Mouse (Mus musculus) heart, postnatal 0 days (tissue): ENCODE results near the gene Fgd3. TPM values are rescaled to one million over a fixed set of nuclear protein-coding genes. Genes with fewer than 3 reads are reported as not detected.

ENCODE experiments used
- ATAC-seq: fragments of 200-750 bp; cut with Nextera tagmentation; 2 replicates; pipeline ENCODE4 v1.8.0; 2017; ENCODE audit warnings: low read depth, moderate number of reproducible peaks, moderate library complexity; ENCODE audit not compliant: insufficient read depth
- DNase-seq: peaks from one replicate; pipeline ENCODE4 v3.0.0-alpha.2; 2016; ENCODE audit warnings: low spot score
- H3K27ac ChIP-seq: fragments of 300-500 bp; sonication (generic); 2 replicates; pipeline ENCODE4 v1.5.1; 2014; ENCODE audit warnings: low read depth, mild to moderate bottlenecking
- H3K27me3 ChIP-seq: fragments of 300-500 bp; sonication (generic); 2 replicates; pipeline ENCODE4 v1.6.1; 2014; ENCODE audit warnings: low read length, mixed read lengths; ENCODE audit not compliant: control insufficient read depth, insufficient read depth
- H3K36me3 ChIP-seq: fragments of 300-500 bp; sonication (generic); replicated peaks from 2 replicates; pipeline ENCODE4 v1.6.1; 2014; ENCODE audit warnings: low read length, mixed read lengths; ENCODE audit not compliant: control insufficient read depth, insufficient read depth
- H3K4me1 ChIP-seq: fragments of 300-500 bp; sonication (generic); 2 replicates; pipeline ENCODE4 v1.6.1; 2014; ENCODE audit warnings: antibody characterized with exemption; ENCODE audit not compliant: control insufficient read depth, insufficient read depth
- H3K4me2 ChIP-seq: fragments of 300-500 bp; sonication (generic); 2 replicates; pipeline ENCODE4 v1.6.1; 2014; ENCODE audit warnings: low read depth, mild to moderate bottlenecking, low read length, moderate library complexity
- H3K4me3 ChIP-seq: fragments of 300-500 bp; sonication (generic); 2 replicates; pipeline ENCODE4 v1.5.1; 2014; ENCODE audit warnings: low read depth, low read length
- H3K9ac ChIP-seq: fragments of 300-500 bp; sonication (generic); replicated peaks from 2 replicates; pipeline ENCODE4 v1.6.1; 2014; ENCODE audit warnings: low read depth, low read length, mixed read lengths
- H3K9me3 ChIP-seq: fragments of 300-500 bp; sonication (generic); replicated peaks from 2 replicates; pipeline ENCODE4 v1.6.1; 2016; ENCODE audit warnings: low read length; ENCODE audit not compliant: control insufficient read depth
- CTCF ChIP-seq: IDR thresholded peaks from 2 replicates; pipeline ENCODE4 v1.5.1; 2016; ENCODE audit warnings: antibody characterized with exemption, control low read depth, low read depth
- EP300 ChIP-seq: IDR thresholded peaks from 2 replicates; pipeline ENCODE4 v1.6.1; 2016; ENCODE audit warnings: antibody characterized with exemption, low read depth
- WGBS: fragments of 180-500 bp; shearing (Covaris S2); extraction: QIAGEN DNeasy Blood & Tissue Kit; methylation state at CpG from one replicate; pipeline ENCODE4 v1.1.7; 2014; 5-methylcytosine and 5-hydroxymethylcytosine counted together
- polyA plus RNA-seq: library from polyadenylated mRNA; unstranded; fragments of >200 nt; fragmentation: Nextera tagmentation; extraction: Ambion mirVana; gene quantifications from 2 replicates; pipeline ENCODE4 v1.2.1, GENCODE M21; 2015
- total RNA-seq: library from RNA; depleted of rRNA; stranded (reverse); fragments of >200 nt; gene quantifications from 2 replicates; pipeline ENCODE4 v1.2.3, GENCODE M21; 2014; ENCODE audit warnings: low replicate concordance

The Fgd3 gene
- total and polyA plus RNA-seq, 2 experiments from 2014 or later, result 0.05 to 1.6 TPM

DNA sequence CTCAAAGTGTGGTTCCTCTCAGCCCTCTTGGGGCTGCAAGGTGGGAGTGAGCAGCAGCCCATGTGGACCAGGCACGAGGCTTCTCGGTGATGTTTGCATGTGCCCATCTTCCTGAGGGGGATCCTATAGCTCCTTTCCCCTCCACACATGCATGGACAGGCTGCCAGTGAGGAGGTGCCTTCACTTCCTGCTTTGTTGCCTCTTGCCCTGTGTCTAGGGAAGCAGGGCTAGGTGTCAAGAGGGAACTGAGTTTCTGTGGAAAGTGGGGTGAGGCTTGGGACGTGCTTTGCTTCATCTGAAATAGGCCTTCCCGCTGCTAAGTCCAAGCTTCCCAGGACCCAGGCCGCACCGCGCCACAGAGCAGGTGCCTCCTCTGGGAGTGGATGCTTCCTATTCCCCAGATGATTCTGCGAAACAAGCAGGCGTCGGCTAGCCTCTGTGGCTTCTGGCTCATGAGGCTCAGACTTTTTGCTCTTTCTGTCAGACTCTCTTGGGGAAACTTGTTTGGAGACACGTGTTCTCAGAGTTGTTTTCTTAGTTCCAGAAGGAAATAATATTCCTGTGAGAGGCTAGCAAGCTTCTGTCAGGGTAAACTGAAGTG is 35.5 kb upstream of the Fgd3 start:
- Histone ChIP-seq H3K4me1 (peaks cover 62% of the 10 kb centered on the region), H3K4me2 (no peak overlapping the region), H3K36me3 (no peaks in the 10 kb centered on the region), H3K9ac (0 out of 2 replicates have a peak overlapping the region, but pooled peaks have one; percentile 16), H3K27me3 (no peaks in the 10 kb centered on the region), H3K9me3 (no peaks in the 10 kb centered on the region), H3K4me3 (no peak overlapping the region), H3K27ac (peak overlapping the region; percentile 67)
- no peak for ATAC-seq
- DNase-seq, result no peak
- TF ChIP-seq CTCF, result no peak
- 70% methylated on average over 11 of the region's 11 CpGs for WGBS

GRCm38 (mm10) chr13:49353991-49354507 is 33.9 kb upstream of the Fgd3 start:
- TF ChIP-seq CTCF (no peak), EP300 (no peak)
- ATAC-seq, result no peak
- WGBS, result 56% methylated on average over 5 of the region's 5 CpGs
- peaks cover 67% of the 10 kb centered on the region for H3K4me1 ChIP-seq
- H3K27ac ChIP-seq, result peak overlapping the region; percentile 37
- no peak overlapping the region for H3K9ac ChIP-seq
- H3K36me3 ChIP-seq, result no peaks in the 10 kb centered on the region
- H3K4me2 ChIP-seq, result no peak overlapping the region
- no peaks in the 10 kb centered on the region for H3K9me3 ChIP-seq
- no peak overlapping the region for H3K4me3 ChIP-seq
- H3K27me3 ChIP-seq, result no peaks in the 10 kb centered on the region
- DNase-seq, result no peak

DNA sequence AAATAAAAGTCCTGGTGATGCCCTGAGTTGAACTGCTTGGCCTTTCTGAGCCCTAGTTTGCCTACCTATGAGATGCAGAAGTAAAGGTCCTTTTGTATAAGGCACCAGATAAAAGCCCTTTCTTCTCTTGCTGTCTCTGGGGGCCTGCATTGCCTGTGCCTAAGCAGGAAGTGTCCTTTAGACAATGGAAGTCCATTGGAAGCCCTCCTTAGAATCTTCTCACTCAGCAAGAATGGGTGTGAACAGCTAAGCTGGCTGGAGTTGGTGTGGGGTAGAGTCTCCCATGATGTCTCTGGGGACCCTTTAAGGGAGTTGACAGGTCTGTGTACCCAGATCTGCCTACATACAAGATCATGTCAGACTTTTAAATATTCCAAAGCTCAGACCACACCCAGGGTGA is 33.3 kb upstream of the Fgd3 start:
- H3K27ac ChIP-seq, result peak overlapping the region; percentile 71
- H3K4me2 ChIP-seq, result no peak overlapping the region
- no peaks in the 10 kb centered on the region for H3K9me3 ChIP-seq
- H3K4me1 ChIP-seq, result peaks cover 73% of the 10 kb centered on the region
- H3K27me3 ChIP-seq, result no peaks in the 10 kb centered on the region
- H3K4me3 ChIP-seq, result no peak overlapping the region
- DNase-seq (no peak), ATAC-seq (no peak)
- H3K36me3 ChIP-seq, result no peaks in the 10 kb centered on the region
- TF ChIP-seq EP300, result no peak
- no peak for TF ChIP-seq CTCF
- H3K9ac ChIP-seq, result no peak overlapping the region

DNA sequence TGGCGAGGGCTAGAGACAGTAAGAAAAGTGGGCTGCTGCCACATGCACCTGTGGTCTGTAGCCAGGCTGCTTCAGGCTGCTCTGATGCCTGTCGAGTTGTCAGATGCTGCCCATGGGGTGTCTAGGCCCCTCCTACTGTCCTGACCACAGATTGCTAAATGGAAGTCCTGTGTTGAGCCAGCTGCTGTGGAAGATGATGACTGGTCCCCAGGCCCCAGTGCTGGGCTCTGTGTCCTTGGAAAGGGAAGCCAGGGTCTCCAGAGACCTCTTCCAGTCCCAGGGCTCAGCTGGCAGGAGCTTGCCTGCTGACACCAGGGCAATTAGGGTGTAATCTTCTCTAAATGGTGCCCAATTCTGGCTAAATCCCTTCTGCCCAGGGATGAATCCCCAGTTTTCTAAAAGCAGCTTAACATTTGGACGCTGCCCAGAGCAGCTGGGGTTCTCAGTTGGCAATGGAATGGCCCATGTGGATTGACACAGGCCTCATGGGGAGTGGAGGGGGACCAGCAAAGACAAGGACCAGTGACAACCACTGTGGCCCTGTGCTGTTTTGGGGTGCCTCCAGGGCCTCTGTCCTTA is 32.6 kb upstream of the Fgd3 start:
- H3K36me3 ChIP-seq, result no peaks in the 10 kb centered on the region
- H3K4me2 ChIP-seq, result no peak overlapping the region
- peak overlapping the region; percentile 71 for H3K27ac ChIP-seq
- no peak overlapping the region for H3K4me3 ChIP-seq
- H3K9me3 ChIP-seq, result no peaks in the 10 kb centered on the region
- ATAC-seq (no peak), DNase-seq (no peak)
- 29% methylated on average over 3 of the region's 3 CpGs for WGBS
- no peak overlapping the region for H3K9ac ChIP-seq
- no peaks in the 10 kb centered on the region for H3K27me3 ChIP-seq
- peaks cover 75% of the 10 kb centered on the region for H3K4me1 ChIP-seq
- TF ChIP-seq CTCF (no peak), EP300 (no peak)

DNA sequence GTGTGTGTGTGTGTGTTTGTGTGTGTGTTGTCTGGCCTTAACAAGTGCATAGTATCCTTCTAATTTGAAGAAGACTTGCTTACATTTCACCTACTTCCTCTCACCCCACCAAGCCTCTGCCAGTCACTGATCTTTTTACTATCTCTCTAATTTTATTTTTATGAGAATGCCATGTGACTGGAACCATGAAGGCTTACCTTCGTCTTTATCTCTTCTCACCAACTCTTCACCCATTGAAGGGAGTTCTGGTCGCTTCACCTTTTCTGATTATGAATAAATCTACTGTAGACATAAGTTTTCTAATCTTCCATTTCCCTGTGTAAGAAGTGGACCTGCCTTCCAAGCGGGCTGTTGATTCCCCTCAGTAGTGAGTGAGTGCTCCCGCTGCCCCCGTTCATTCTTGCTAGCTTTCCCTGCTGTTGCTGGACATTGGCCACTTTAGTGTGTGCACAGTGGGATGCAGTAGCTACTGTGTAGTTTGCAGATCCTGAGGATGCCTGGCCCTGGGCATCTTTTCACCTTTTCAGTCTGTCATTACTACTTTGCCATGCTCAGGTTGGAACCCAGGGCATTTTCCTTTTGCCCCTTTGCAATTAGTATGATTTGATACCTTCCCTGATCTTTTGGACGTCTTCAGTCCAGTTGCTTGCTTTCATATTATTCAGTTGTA is 29.9 kb upstream of the Fgd3 start:
- ATAC-seq, result no peak
- Histone ChIP-seq H3K4me3 (no peak overlapping the region), H3K4me2 (no peak overlapping the region), H3K27me3 (no peaks in the 10 kb centered on the region), H3K36me3 (no peaks in the 10 kb centered on the region), H3K4me1 (peaks cover 87% of the 10 kb centered on the region), H3K27ac (no peak overlapping the region), H3K9me3 (no peaks in the 10 kb centered on the region), H3K9ac (no peak overlapping the region)
- DNase-seq, result no peak
- 80% methylated on average over 6 of the region's 6 CpGs for WGBS
- TF ChIP-seq CTCF (no peak), EP300 (no peak)
